Mouse (Mus musculus): ENCODE data around the gene Nos1ap. TPM values are rescaled to one million over a fixed set of nuclear protein-coding genes. Genes with fewer than 3 reads are reported as not detected.

Gene Nos1ap
- polyA plus RNA-seq, 1 experiment from 2014 or later, result 8.0 TPM

DNA sequence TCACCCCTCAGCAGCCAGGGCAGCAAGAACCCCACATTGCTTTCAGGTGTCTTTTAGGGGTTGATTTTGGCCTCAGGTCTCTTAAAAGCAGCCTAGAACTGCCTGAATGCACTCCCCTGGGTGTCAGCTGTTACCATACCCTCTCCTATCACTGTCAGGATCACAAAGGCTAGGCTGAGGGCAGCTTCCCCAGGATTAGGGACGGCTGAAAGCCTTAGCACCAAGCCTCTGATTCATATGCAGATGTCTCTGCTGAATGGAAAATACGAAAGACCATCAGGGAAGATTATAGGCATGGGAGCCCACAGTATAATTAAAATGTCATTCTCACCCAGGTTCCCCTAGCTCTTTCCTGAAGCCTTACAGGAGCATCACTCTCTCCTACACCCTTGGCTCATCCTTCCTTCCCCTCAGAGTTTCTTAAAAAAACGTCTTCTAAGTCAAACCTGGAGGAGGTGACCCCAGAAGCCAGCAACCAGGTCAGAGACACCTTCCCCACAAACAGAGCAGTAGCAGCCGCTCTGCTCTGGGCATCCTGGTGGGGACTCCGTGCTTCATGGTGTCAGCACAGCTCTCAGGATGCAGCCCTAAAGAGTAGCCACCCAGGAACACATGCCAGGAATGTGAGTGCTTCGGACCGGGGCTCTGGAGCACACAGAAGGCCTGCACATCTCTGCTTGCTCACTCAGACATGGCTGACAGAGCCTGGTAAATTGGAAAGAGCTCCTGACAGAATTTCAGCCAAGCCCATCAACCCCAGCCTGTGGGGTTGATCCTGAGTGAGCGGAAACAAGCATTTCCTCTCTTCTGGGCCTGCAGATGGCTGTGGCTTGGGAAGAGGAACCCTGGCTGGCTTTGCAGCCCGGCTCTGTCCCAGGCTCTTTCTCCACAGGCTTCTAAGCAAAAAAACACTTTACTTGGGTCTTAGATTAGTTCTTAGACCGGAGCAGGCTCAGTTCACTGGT is 111.7 kb downstream of the Nos1ap start:
- Histone ChIP-seq H3K36me3 (ENCODE audit: insufficient read depth, low read length) (no peaks in the 10 kb centered on the region), H3K4me1 (ENCODE audit: insufficient read depth, low read depth, low read length) (peaks cover 5% of the 10 kb centered on the region; the same call in 1 of the 2 replicates), H3K9ac (replicated peaks; ENCODE audit: low read depth) (no peak overlapping the region), H3K9me3 (ENCODE audit: low read length) (no peaks in the 10 kb centered on the region), H3K4me2 (replicated peaks; ENCODE audit: low read depth, low read length) (no peak overlapping the region), H3K4me3 (ENCODE audit: low read depth, low read length) (no peak overlapping the region), H3K27ac (ENCODE audit: low read length) (peak overlapping the region; percentile 16; the same call in 1 of the 2 replicates), H3K27me3 (replicated peaks; ENCODE audit: insufficient read depth, low read length) (no peaks in the 10 kb centered on the region)
- TF ChIP-seq CTCF (IDR thresholded peaks at IDR 0.05) (no peak), EP300 (IDR thresholded peaks at IDR 0.05) (no peak)
- ATAC-seq (0 out of 2 replicates have a peak, but pooled peaks have one; percentile 27), DNase-seq (ENCODE audit: low spot score) (peak; percentile 31)
- 45% methylated on average over 10 of the region's 10 CpGs for WGBS

GRCm38 (mm10) chr1:170473460-170473859 is 116.2 kb downstream of the Nos1ap start:
- ATAC-seq (peak; percentile 89), DNase-seq (ENCODE audit: low spot score) (peak; percentile 58)
- WGBS, result 58% methylated on average over 6 of the region's 6 CpGs
- H3K4me2 ChIP-seq (replicated peaks; ENCODE audit: low read depth, low read length), result no peak overlapping the region
- H3K36me3 ChIP-seq (ENCODE audit: insufficient read depth, low read length), result no peaks in the 10 kb centered on the region
- H3K9me3 ChIP-seq (ENCODE audit: low read length), result no peaks in the 10 kb centered on the region
- peak overlapping the region; percentile 35; the same call in 1 of the 2 replicates for H3K27ac ChIP-seq (ENCODE audit: low read length)
- no peak overlapping the region for H3K4me3 ChIP-seq (ENCODE audit: low read depth, low read length)
- H3K27me3 ChIP-seq (replicated peaks; ENCODE audit: insufficient read depth, low read length), result no peaks in the 10 kb centered on the region
- TF ChIP-seq CTCF (IDR thresholded peaks at IDR 0.05), result no peak
- peak; percentile 60; the same call in 1 of the 2 replicates for TF ChIP-seq EP300 (IDR thresholded peaks at IDR 0.05)
- H3K4me1 ChIP-seq (ENCODE audit: insufficient read depth, low read depth, low read length), result no peaks in the 10 kb centered on the region
- no peak overlapping the region for H3K9ac ChIP-seq (replicated peaks; ENCODE audit: low read depth)

DNA sequence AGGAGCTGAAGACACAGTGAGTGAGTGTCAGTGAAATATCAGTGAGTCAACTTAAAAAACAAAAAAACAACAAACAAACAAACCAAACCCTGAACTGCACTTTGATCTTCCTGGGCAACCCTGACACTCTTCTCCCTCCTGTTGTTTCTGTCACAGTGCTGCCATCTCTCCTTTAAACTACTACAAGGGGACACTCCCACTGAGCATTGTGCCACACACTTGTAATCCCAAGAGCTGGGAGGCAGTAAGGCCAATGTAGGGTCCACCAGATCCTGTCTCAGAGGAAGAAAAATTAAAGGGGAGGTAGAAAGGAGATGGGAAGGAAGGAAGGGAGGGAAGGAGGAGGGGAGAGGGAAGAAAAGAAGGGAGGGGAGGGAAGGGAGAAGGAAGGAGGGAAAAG is 116.8 kb downstream of the Nos1ap start:
- Histone ChIP-seq H3K27ac (ENCODE audit: low read length) (no peak overlapping the region), H3K4me3 (ENCODE audit: low read depth, low read length) (no peak overlapping the region), H3K9me3 (ENCODE audit: low read length) (no peaks in the 10 kb centered on the region), H3K36me3 (ENCODE audit: insufficient read depth, low read length) (no peaks in the 10 kb centered on the region), H3K9ac (replicated peaks; ENCODE audit: low read depth) (no peak overlapping the region), H3K27me3 (replicated peaks; ENCODE audit: insufficient read depth, low read length) (no peaks in the 10 kb centered on the region), H3K4me2 (replicated peaks; ENCODE audit: low read depth, low read length) (no peak overlapping the region), H3K4me1 (ENCODE audit: insufficient read depth, low read depth, low read length) (no peaks in the 10 kb centered on the region)
- TF ChIP-seq CTCF (IDR thresholded peaks at IDR 0.05), result no peak
- no peak for TF ChIP-seq EP300 (IDR thresholded peaks at IDR 0.05)
- ATAC-seq (no peak), DNase-seq (ENCODE audit: low spot score) (no peak)

DNA sequence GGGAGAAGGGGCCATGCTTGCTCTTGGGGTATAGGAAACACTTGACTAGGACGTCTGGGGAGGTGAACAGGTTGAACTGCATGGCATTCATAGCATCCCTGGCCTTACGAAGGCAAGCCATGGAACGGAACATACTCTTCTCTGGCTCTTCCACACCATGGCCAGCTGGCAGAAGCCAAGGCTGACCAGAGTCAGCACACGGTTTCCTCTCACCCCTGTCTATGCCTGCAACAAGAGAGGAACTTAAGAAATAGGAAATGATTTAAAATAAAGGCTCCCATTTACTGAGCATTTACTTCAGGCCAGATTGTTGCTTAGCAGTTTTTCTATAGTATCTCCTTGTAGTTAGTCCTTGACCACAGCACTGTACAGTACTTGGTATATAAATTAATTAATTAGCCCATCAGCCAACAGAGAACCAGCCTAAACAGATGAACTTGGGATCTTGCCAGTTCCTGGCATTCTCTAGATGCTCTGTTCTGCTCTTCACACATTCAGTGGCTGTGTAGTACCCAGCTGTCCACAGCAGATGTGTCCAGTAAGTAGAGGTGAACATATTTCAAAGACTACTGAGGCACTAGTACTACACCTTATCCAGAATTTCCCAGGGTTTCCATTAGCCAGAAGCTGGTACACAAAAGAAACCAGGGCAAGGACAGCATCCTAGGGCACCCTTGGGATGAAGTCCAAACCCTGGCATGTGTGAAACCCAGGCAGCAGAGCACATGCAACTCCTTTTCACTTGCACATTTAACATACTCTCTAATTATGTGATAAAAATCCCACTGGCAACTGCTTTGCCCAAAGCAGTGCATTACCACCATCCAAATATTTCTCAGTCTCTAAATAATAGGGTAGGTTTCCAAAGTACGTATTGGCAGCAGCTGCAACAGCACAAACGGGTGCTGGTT is 123.3 kb downstream of the Nos1ap start:
- no peak for TF ChIP-seq CTCF (IDR thresholded peaks at IDR 0.05)
- TF ChIP-seq EP300 (IDR thresholded peaks at IDR 0.05), result no peak
- no peak overlapping the region for H3K9ac ChIP-seq (replicated peaks; ENCODE audit: low read depth)
- no peak overlapping the region for H3K27ac ChIP-seq (ENCODE audit: low read length)
- DNase-seq (ENCODE audit: low spot score) (no peak), ATAC-seq (no peak)
- no peaks in the 10 kb centered on the region for H3K36me3 ChIP-seq (ENCODE audit: insufficient read depth, low read length)
- H3K4me3 ChIP-seq (ENCODE audit: low read depth, low read length), result no peak overlapping the region
- WGBS, result 66% methylated on average over 6 of the region's 6 CpGs
- no peaks in the 10 kb centered on the region for H3K4me1 ChIP-seq (ENCODE audit: insufficient read depth, low read depth, low read length)
- H3K4me2 ChIP-seq (replicated peaks; ENCODE audit: low read depth, low read length), result no peak overlapping the region
- H3K27me3 ChIP-seq (replicated peaks; ENCODE audit: insufficient read depth, low read length), result no peaks in the 10 kb centered on the region
- no peaks in the 10 kb centered on the region for H3K9me3 ChIP-seq (ENCODE audit: low read length)

DNA sequence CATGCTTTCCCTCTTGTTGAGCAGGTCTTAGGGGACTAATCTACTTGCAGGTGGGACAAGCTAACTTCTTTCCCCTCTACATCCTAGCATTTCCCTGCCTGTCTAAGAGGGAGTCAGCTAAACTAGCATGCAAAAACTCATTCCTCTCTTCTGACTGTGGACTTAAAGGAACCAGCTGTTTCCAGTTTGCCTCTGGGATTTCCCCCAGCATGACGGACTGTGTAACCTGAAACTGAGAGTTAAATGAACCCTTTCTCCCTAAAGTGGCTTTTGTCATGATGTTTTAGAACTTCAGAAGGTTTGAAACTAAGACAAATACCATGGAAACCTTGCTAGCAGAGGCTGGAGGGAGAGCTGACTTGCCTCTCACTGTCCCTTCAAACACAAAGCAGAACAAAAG is 127.5 kb downstream of the Nos1ap start:
- no peak overlapping the region for H3K27ac ChIP-seq (ENCODE audit: low read length)
- TF ChIP-seq CTCF (IDR thresholded peaks at IDR 0.05), result no peak
- TF ChIP-seq EP300 (IDR thresholded peaks at IDR 0.05), result no peak
- 81% methylated on average over 1 of the region's 1 CpGs for WGBS

More for the DNA sequence above, 127.5 kb downstream of the Nos1ap start:
- Histone ChIP-seq H3K4me2 (replicated peaks; ENCODE audit: low read depth, low read length) (no peak overlapping the region), H3K9ac (replicated peaks; ENCODE audit: low read depth) (no peak overlapping the region), H3K9me3 (ENCODE audit: low read length) (no peaks in the 10 kb centered on the region), H3K27me3 (replicated peaks; ENCODE audit: insufficient read depth, low read length) (no peaks in the 10 kb centered on the region), H3K4me3 (ENCODE audit: low read depth, low read length) (no peak overlapping the region), H3K4me1 (ENCODE audit: insufficient read depth, low read depth, low read length) (no peaks in the 10 kb centered on the region; the same call in 1 of the 2 replicates), H3K36me3 (ENCODE audit: insufficient read depth, low read length) (no peaks in the 10 kb centered on the region)
- ATAC-seq, result no peak
- no peak for DNase-seq (ENCODE audit: low spot score)

All from lung, postnatal 0 days (tissue).